Mouse (Mus musculus): ENCODE measurements around the gene Hat1.

The Hat1 gene

DNA sequence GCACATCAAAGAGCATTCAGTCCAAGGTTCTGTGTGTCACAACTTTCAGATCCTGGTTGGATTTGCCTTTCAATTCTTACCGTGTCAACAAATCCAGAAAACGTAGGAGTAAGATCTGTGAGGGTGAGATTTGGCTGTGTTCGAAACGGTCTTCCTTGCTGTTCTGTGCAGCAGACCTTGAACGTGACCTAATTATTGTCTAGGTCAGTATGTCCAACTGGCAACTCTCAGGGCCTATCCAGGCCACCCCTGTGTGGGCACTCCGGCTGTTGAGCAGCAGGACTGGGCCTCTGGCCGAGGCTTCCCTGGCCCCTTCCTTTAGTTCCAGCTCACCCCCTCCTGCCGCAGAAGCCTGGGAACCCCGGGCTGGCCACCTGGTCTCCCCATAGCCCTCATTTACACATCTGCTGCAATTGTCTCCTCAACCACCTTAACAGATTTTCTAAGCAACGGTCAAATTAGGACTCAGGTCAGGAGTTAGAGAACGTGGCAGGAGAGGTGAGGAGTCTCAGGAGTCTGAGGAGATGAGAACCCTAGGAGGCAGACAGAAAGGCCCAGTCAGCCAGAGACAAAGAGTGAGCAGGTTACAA, 78.2 kb downstream of the Hat1 start:
- DNase-seq: no peak

DNA sequence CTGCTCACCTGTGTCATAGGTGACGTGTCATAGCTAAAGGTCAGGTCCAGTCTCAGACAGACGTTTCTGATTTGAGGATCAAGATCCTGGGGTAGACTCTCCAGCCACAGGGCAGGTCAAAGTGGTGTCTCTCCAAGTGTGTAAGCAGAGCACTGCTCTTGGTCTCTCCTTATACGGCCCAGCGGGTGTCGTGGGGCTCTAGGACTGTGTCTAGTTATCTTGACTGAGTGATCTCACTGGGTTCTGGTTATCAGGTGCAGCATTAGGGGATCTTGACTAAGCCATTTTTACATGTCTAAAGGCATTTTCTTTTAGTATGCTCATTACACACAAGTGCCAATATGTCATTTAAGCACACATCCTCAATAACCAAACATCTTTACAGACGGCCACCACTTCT, 82.3 kb downstream of the Hat1 start:
- DNase-seq: no peak

DNA sequence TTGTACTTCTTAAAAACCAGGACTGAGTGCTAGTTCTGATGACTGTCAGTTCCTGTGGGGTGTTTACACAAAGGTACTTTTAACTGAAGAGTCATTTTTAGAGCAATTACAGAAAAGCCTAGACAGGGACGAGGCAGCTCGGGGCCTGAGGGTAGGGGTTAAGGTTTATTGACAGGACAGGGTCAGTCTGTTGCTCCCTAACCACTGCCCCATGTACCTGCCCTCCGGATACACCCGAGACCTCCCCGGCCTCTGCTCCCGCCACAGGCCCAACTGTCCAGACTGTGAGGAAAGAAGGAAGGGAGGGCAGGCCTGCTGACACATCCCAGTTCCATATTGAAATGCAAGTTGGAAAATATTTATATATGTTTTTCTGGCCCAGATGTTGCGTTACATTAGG, 85.1 kb downstream of the Hat1 start:
- no peak for DNase-seq

DNA sequence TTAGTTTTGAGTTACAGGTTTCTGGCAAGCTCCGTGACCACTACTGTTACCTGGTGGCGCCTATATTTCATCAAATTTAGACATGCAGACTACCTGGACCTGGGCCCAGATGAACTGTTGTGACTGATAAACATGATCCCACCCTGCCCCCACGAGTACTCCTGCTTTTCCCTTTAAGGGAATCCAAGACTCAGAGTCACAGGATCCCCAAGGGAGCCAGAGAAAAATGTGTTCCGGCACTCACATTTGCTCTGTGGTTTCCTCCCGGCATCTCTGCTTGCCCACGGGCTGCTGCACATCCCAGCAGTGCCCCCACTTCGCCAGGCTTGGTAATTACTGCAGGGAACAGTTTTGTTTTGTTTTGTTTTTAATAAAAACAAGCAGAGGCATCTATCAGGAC, 85.6 kb downstream of the Hat1 start:
- peak; percentile 17 for DNase-seq

DNA sequence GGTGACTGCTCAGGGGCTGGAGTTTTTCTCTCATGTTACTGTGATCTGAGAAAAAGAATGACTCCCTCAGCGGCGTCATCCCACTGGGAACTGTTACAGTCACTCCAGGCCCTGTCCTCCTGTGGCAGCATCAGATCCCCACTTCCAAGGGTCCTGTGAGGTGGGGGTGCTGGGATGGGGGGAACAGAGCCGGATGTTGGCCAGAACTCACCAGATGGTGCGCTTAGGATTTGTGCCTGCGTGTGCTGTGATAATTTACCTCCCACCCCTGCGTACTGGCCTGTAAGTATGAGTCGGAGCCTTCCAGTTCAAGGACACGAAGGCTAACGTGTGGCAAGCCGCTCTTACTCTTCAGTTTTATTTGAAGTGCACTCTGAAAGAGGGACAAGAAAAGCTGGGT, 86.6 kb downstream of the Hat1 start:
- DNase-seq: no peak

DNA sequence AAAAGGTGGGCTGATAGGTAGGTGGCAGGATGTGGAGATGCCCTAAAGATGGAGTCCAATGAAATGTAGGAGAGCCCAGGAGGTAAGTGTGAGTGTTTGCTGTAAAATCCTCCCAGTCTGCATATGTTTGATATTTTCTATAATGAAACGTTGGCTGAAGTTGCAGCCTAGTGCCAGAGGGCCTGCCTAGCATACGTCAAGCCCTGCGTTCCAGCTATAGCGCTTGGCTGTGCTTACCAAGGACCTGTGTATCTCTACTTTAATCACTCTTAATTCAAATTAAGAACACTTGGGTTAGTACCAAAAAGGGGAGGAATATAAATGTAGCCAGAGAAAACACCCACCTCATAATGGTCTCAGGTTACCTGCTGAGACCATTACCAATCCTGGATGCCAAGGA, 87.0 kb downstream of the Hat1 start:
- no peak for DNase-seq

DNA sequence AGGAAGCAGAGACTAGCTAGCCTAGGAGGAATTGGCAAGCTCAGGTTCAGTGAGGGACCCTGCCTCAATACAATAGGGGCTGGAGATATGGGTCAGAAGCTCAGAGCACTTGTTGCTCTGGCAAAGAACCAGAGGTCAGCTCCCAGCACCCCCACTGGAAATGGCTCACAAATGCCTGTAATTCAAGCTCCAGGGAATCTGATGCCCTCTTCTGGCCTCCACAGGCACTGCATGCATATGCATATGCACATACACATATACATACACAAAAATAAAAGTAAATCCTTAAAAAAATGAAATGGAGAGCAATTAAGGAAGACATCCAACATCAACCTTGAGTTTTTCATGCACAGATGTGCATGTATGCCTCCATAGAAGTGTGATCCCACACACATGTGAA, 89.0 kb downstream of the Hat1 start:
- DNase-seq: no peak

DNA sequence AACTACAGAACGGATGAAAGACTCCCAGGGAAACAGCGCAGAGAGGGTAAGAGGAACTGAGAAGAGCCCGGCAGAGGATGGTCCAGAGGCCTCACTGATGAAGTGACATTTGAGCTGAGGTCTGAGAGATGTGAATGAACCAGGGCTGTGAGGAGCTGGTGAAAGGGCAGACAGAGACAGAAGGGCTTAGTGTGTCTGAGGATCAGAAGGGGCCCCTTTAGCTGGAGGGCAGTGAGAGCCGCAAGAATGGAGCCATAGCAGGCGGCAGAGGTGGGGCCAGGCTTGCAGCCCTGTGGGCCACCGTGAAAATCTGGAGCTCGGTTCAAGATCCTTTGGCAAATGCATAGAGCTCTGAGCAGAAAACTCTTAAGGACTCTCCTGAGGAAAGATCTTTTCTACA, 91.2 kb downstream of the Hat1 start:
- no peak for DNase-seq

DNA sequence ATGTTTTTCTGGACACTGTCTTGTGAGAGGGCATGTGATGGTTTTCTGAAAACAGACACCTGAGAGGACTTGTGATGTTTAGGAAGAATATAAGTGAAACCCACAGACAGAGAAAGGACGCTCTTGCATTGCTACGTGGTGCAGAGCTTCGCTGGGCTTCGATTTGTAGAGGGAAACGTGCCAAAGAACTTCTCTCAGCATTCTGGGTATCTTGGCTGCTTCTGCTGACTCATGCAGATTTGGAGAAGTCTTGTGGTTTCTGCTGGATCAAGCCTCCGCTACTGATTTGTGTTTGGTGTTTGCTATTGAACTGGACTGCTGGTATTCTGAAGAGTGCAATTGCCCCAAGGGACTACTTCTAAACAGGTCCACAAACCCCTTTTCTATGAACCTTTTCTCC, 93.1 kb downstream of the Hat1 start:
- no peak for DNase-seq

DNA sequence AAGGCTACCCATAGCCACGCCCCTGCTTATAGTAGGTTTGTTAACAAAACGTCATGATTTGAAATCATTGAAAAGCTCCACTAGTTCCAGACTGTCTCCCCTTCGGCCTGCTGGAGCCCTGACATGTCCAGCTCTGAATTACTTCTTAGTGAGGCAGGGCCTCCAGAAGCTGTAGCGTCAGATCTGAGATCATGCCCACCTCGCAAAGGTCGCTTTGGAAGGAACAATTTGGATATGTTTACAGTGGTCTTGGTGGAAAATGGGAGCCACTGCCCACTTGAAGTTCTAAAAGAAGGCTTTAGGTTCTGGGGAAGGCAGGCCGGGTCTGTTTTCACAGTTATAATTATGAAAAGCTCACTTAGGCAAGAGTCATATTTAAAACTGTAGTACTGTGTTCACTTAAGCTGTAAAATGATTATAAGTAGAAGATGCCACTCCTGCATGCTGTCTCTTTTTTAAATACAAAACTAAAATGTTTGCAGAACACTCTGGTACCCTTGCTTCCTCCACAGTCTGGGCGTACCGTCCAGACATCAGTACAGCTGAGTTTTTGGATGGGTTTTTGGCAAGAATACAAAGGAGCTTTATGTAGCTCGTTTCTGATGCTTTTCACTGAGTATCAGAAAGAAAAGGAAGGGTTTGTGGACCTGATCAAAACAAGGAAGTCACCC, 94.4 kb downstream of the Hat1 start:
- no peak for DNase-seq

DNA sequence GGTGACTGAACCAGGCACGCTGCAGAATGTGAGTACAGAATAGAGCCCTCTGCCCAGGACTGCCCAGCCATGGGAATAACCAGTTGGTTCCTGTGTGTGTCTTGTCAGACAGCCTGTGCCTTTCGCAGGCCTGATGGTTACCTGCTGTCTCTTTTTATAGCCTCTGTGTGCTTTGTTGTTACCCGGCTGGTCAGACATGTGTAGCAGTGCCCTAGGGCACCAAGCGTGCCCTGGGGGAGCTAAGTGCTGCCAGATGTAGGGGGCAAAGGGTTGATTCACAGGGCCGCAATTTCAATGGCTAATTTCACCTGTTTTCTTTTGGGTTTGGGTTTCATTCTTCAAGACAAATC, 94.9 kb downstream of the Hat1 start:
- DNase-seq: no peak

Measured in lung, postnatal 10 days (tissue).